Mouse (Mus musculus): ENCODE data around the gene Samhd1. TPM values are rescaled to one million over a fixed set of nuclear protein-coding genes. Genes with fewer than 3 reads are reported as not detected.

Gene Samhd1
- polyA plus RNA-seq, 1 experiment = not detected

- Histone ChIP-seq H3K4me1 (ENCODE audit: control insufficient read depth, insufficient read depth, low read length) (no peaks in the 10 kb centered on the region), H3K27ac (ENCODE audit: insufficient read depth, low read depth, low read length) (no peak overlapping the region), H3K4me3 (ENCODE audit: insufficient read depth, low read depth, low read length) (no peak overlapping the region)
- WGBS = 92% methylated on average over 2 of the region's 2 CpGs
- TF ChIP-seq POLR2A (IDR thresholded peaks at IDR 0.05; ENCODE audit: insufficient read depth, low read depth, low read length) = no peak
- TF ChIP-seq CTCF (IDR thresholded peaks at IDR 0.05; ENCODE audit: insufficient read depth, low read depth, low read length) = no peak
Observed at GRCm38 (mm10) chr2:157164101-157164500, 29.0 kb upstream of the Samhd1 start.

GRCm38 (mm10) chr2:157156079-157156478 lies 21.0 kb upstream of the Samhd1 start:
- no peak overlapping the region for H3K27ac ChIP-seq (ENCODE audit: insufficient read depth, low read depth, low read length)
- no peak overlapping the region for H3K4me3 ChIP-seq (ENCODE audit: insufficient read depth, low read depth, low read length)
- TF ChIP-seq CTCF (IDR thresholded peaks at IDR 0.05; ENCODE audit: insufficient read depth, low read depth, low read length) (no peak), POLR2A (IDR thresholded peaks at IDR 0.05; ENCODE audit: insufficient read depth, low read depth, low read length) (no peak)
- WGBS = 94% methylated on average over 1 of the region's 1 CpGs
- H3K4me1 ChIP-seq (ENCODE audit: control insufficient read depth, insufficient read depth, low read length) = no peaks in the 10 kb centered on the region

GRCm38 (mm10) chr2:157153235-157153634 lies 18.2 kb upstream of the Samhd1 start:
- no peaks in the 10 kb centered on the region for H3K4me1 ChIP-seq (ENCODE audit: control insufficient read depth, insufficient read depth, low read length)
- no peak overlapping the region for H3K27ac ChIP-seq (ENCODE audit: insufficient read depth, low read depth, low read length)
- no peak for TF ChIP-seq CTCF (IDR thresholded peaks at IDR 0.05; ENCODE audit: insufficient read depth, low read depth, low read length)
- TF ChIP-seq POLR2A (IDR thresholded peaks at IDR 0.05; ENCODE audit: insufficient read depth, low read depth, low read length) = no peak
- 83% methylated on average over 2 of the region's 2 CpGs for WGBS
- no peak overlapping the region for H3K4me3 ChIP-seq (ENCODE audit: insufficient read depth, low read depth, low read length)

- WGBS = 96% methylated on average over 5 of the region's 5 CpGs
- Histone ChIP-seq H3K4me3 (ENCODE audit: insufficient read depth, low read depth, low read length) (no peak overlapping the region), H3K4me1 (ENCODE audit: control insufficient read depth, insufficient read depth, low read length) (no peaks in the 10 kb centered on the region), H3K27ac (ENCODE audit: insufficient read depth, low read depth, low read length) (no peak overlapping the region)
- TF ChIP-seq CTCF (IDR thresholded peaks at IDR 0.05; ENCODE audit: insufficient read depth, low read depth, low read length) (no peak), POLR2A (IDR thresholded peaks at IDR 0.05; ENCODE audit: insufficient read depth, low read depth, low read length) (no peak)
Observed at GRCm38 (mm10) chr2:157148417-157148816, 13.4 kb upstream of the Samhd1 start.

GRCm38 (mm10) chr2:157147397-157148020 lies 12.4 kb upstream of the Samhd1 start:
- WGBS = 92% methylated on average over 9 of the region's 9 CpGs
- Histone ChIP-seq H3K4me1 (ENCODE audit: control insufficient read depth, insufficient read depth, low read length) (no peaks in the 10 kb centered on the region), H3K27ac (ENCODE audit: insufficient read depth, low read depth, low read length) (no peak overlapping the region), H3K4me3 (ENCODE audit: insufficient read depth, low read depth, low read length) (no peak overlapping the region)
- TF ChIP-seq CTCF (IDR thresholded peaks at IDR 0.05; ENCODE audit: insufficient read depth, low read depth, low read length) (no peak), POLR2A (IDR thresholded peaks at IDR 0.05; ENCODE audit: insufficient read depth, low read depth, low read length) (no peak)

- WGBS = 95% methylated on average over 1 of the region's 1 CpGs
Observed at GRCm38 (mm10) chr2:157145173-157145572, 10.1 kb upstream of the Samhd1 start.

GRCm38 (mm10) chr2:157144132-157144531 lies 9.1 kb upstream of the Samhd1 start:
- H3K4me1 ChIP-seq (ENCODE audit: control insufficient read depth, insufficient read depth, low read length) = no peaks in the 10 kb centered on the region
- TF ChIP-seq CTCF (IDR thresholded peaks at IDR 0.05; ENCODE audit: insufficient read depth, low read depth, low read length) = no peak
- TF ChIP-seq POLR2A (IDR thresholded peaks at IDR 0.05; ENCODE audit: insufficient read depth, low read depth, low read length) = no peak
- no peak overlapping the region for H3K4me3 ChIP-seq (ENCODE audit: insufficient read depth, low read depth, low read length)
- no peak overlapping the region for H3K27ac ChIP-seq (ENCODE audit: insufficient read depth, low read depth, low read length)
- 76% methylated on average over 5 of the region's 5 CpGs for WGBS

More at GRCm38 (mm10) chr2:157145173-157145572, 10.1 kb upstream of the Samhd1 start:
- TF ChIP-seq CTCF (IDR thresholded peaks at IDR 0.05; ENCODE audit: insufficient read depth, low read depth, low read length) (no peak), POLR2A (IDR thresholded peaks at IDR 0.05; ENCODE audit: insufficient read depth, low read depth, low read length) (no peak)
- H3K27ac ChIP-seq (ENCODE audit: insufficient read depth, low read depth, low read length) = no peak overlapping the region
- no peaks in the 10 kb centered on the region for H3K4me1 ChIP-seq (ENCODE audit: control insufficient read depth, insufficient read depth, low read length)
- no peak overlapping the region for H3K4me3 ChIP-seq (ENCODE audit: insufficient read depth, low read depth, low read length)

GRCm38 (mm10) chr2:157141962-157142361 lies 6.9 kb upstream of the Samhd1 start:
- Histone ChIP-seq H3K27ac (ENCODE audit: insufficient read depth, low read depth, low read length) (no peak overlapping the region), H3K4me3 (ENCODE audit: insufficient read depth, low read depth, low read length) (no peak overlapping the region), H3K4me1 (ENCODE audit: control insufficient read depth, insufficient read depth, low read length) (no peaks in the 10 kb centered on the region)
- TF ChIP-seq POLR2A (IDR thresholded peaks at IDR 0.05; ENCODE audit: insufficient read depth, low read depth, low read length) = no peak
- no peak for TF ChIP-seq CTCF (IDR thresholded peaks at IDR 0.05; ENCODE audit: insufficient read depth, low read depth, low read length)
- WGBS = 85% methylated on average over 4 of the region's 4 CpGs

GRCm38 (mm10) chr2:157139251-157139802 lies 4.3 kb upstream of the Samhd1 start:
- TF ChIP-seq POLR2A (IDR thresholded peaks at IDR 0.05; ENCODE audit: insufficient read depth, low read depth, low read length) (no peak), CTCF (IDR thresholded peaks at IDR 0.05; ENCODE audit: insufficient read depth, low read depth, low read length) (no peak)
- WGBS = 92% methylated on average over 5 of the region's 5 CpGs
- Histone ChIP-seq H3K4me3 (ENCODE audit: insufficient read depth, low read depth, low read length) (no peak overlapping the region), H3K27ac (ENCODE audit: insufficient read depth, low read depth, low read length) (no peak overlapping the region), H3K4me1 (ENCODE audit: control insufficient read depth, insufficient read depth, low read length) (no peaks in the 10 kb centered on the region)
